Mouse (Mus musculus) intestine, postnatal 0 days (tissue): ENCODE data around the gene Mark3. TPM values are rescaled to one million over a fixed set of nuclear protein-coding genes. Genes with fewer than 3 reads are reported as not detected.

Experiments
- ATAC-seq: fragments of 200-750 bp; cut with Nextera tagmentation; 2 replicates; pipeline ENCODE4 v1.8.0; 2017; ENCODE audit warnings: mild to moderate bottlenecking, moderate TSS enrichment, moderate library complexity
- H3K27ac ChIP-seq: fragments of 300-500 bp; sonication (generic); 2 replicates; pipeline ENCODE4 v1.5.1; 2014; ENCODE audit warnings: mild to moderate bottlenecking, low read depth, low read length, moderate library complexity
- H3K27me3 ChIP-seq: fragments of 300-500 bp; sonication (generic); replicated peaks from 2 replicates; pipeline ENCODE4 v1.6.1; 2014; ENCODE audit warnings: low read length, mixed read lengths; ENCODE audit not compliant: control insufficient read depth, insufficient read depth
- H3K36me3 ChIP-seq: fragments of 300-500 bp; sonication (generic); 2 replicates; pipeline ENCODE4 v1.6.1; 2014; ENCODE audit warnings: mild to moderate bottlenecking, moderate library complexity; ENCODE audit not compliant: control insufficient read depth, insufficient read depth
- H3K4me1 ChIP-seq: fragments of 300-500 bp; sonication (generic); replicated peaks from 2 replicates; pipeline ENCODE4 v1.6.1; 2014; ENCODE audit warnings: antibody characterized with exemption, low read length, mixed read lengths; ENCODE audit not compliant: control insufficient read depth, insufficient read depth
- H3K4me2 ChIP-seq: fragments of 300-500 bp; sonication (generic); replicated peaks from 2 replicates; pipeline ENCODE4 v1.6.1; 2014; ENCODE audit warnings: low read depth, mild to moderate bottlenecking, moderate library complexity
- H3K4me3 ChIP-seq: fragments of 300-500 bp; sonication (generic); 2 replicates; pipeline ENCODE4 v1.5.1; 2014; ENCODE audit warnings: low read depth, low read length
- H3K9ac ChIP-seq: fragments of 300-500 bp; sonication (generic); 2 replicates; pipeline ENCODE4 v1.6.1; 2014; ENCODE audit warnings: mild to moderate bottlenecking, low read depth, low read length
- H3K9me3 ChIP-seq: fragments of 300-500 bp; sonication (generic); 2 replicates; pipeline ENCODE4 v1.6.1; 2016; ENCODE audit warnings: mixed run types; ENCODE audit not compliant: control insufficient read depth
- CTCF ChIP-seq: sonication (generic); IDR thresholded peaks from 2 replicates; pipeline ENCODE4 v1.5.1; 2016; ENCODE audit warnings: low read depth, mild to moderate bottlenecking, control low read depth, antibody characterized with exemption, moderate library complexity
- WGBS: fragments of 180-500 bp; shearing (Covaris S2); extraction: QIAGEN DNeasy Blood & Tissue Kit; methylation state at CpG from one replicate; pipeline ENCODE4 v1.1.7; 2014; 5-methylcytosine and 5-hydroxymethylcytosine counted together
- polyA plus RNA-seq: library from polyadenylated mRNA; unstranded; fragments of >200 nt; fragmentation: Nextera tagmentation; extraction: Ambion mirVana; gene quantifications from 2 replicates; pipeline ENCODE4 v1.2.1, GENCODE M21; 2015

The Mark3 gene
- polyA plus RNA-seq, 1 experiment from 2014 or later = 24.7 TPM

- peak; percentile 61 for ATAC-seq
- TF ChIP-seq CTCF = peak; percentile 99
- no peak overlapping the region for H3K4me3 ChIP-seq
- no peak overlapping the region for H3K9ac ChIP-seq
- H3K4me2 ChIP-seq = peak overlapping the region; percentile 84
- H3K4me1 ChIP-seq = peaks cover 4% of the 10 kb centered on the region
- no peaks in the 10 kb centered on the region for H3K27me3 ChIP-seq
- 15% methylated on average over 8 of the region's 8 CpGs for WGBS
- 0 out of 2 replicates have a peak, but pooled peaks cover 9% of the 10 kb centered on the region for H3K36me3 ChIP-seq
- peak overlapping the region; percentile 63 for H3K27ac ChIP-seq
- H3K9me3 ChIP-seq = no peaks in the 10 kb centered on the region
Measured at GRCm38 (mm10) chr12:111668457-111668912, 94.2 kb downstream of the Mark3 start.

- H3K27me3 ChIP-seq = no peaks in the 10 kb centered on the region
- H3K9me3 ChIP-seq = no peaks in the 10 kb centered on the region
- ATAC-seq = no peak
- TF ChIP-seq CTCF = no peak
- H3K4me2 ChIP-seq = peak overlapping the region; percentile 84
- WGBS = 68% methylated on average over 23 of the region's 23 CpGs
- H3K9ac ChIP-seq = no peak overlapping the region
- H3K4me3 ChIP-seq = peak overlapping the region; percentile 9; the same call in 1 of the 2 replicates
- H3K4me1 ChIP-seq = peaks cover 4% of the 10 kb centered on the region
- H3K36me3 ChIP-seq = 0 out of 2 replicates have a peak, but pooled peaks cover 9% of the 10 kb centered on the region
- H3K27ac ChIP-seq = peak overlapping the region; percentile 63
Measured at GRCm38 (mm10) chr12:111669000-111669788, 94.9 kb downstream of the Mark3 start.

DNA sequence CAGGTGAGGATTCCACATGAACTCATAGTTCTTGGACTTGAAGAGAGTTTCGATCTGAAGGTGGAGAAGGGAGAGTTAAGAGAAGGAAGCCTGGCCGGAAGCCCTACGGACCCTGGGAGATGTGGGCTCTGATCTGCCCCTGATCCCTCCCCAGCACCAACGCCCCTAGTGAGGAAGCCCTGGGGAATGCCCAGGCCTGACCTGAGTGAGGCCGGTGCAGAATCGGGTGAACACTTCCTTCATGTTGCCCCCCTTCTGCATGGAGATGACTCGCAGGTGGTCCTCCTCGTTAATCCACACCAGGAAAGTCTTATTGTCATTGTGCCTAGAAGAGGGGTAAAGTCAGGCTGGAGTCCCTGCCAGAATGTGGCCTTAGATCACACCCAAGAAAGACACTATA, 95.6 kb downstream of the Mark3 start:
- Histone ChIP-seq H3K27ac (no peak overlapping the region), H3K4me3 (peak overlapping the region; percentile 9; the same call in 1 of the 2 replicates), H3K4me1 (peaks cover 4% of the 10 kb centered on the region), H3K27me3 (no peaks in the 10 kb centered on the region), H3K4me2 (peak overlapping the region; percentile 84), H3K36me3 (0 out of 2 replicates have a peak, but pooled peaks cover 9% of the 10 kb centered on the region), H3K9ac (no peak overlapping the region), H3K9me3 (no peaks in the 10 kb centered on the region)
- no peak for ATAC-seq
- 64% methylated on average over 8 of the region's 8 CpGs for WGBS
- TF ChIP-seq CTCF = no peak

GRCm38 (mm10) chr12:111670371-111670971, 96.1 kb downstream of the Mark3 start:
- H3K27me3 ChIP-seq = no peaks in the 10 kb centered on the region
- H3K4me1 ChIP-seq = peaks cover 4% of the 10 kb centered on the region
- H3K4me3 ChIP-seq = peak overlapping the region; percentile 53
- ATAC-seq = no peak
- no peaks in the 10 kb centered on the region for H3K9me3 ChIP-seq
- peak overlapping the region; percentile 84 for H3K4me2 ChIP-seq
- no peak overlapping the region; the same call in 1 of the 2 replicates for H3K27ac ChIP-seq
- 0 out of 2 replicates have a peak, but pooled peaks cover 9% of the 10 kb centered on the region for H3K36me3 ChIP-seq
- no peak for TF ChIP-seq CTCF
- H3K9ac ChIP-seq = peak overlapping the region; percentile 52
- 23% methylated on average over 28 of the region's 29 CpGs for WGBS

- ATAC-seq = no peak
- TF ChIP-seq CTCF = no peak
Measured at GRCm38 (mm10) chr12:111670976-111671375, 96.7 kb downstream of the Mark3 start.

DNA sequence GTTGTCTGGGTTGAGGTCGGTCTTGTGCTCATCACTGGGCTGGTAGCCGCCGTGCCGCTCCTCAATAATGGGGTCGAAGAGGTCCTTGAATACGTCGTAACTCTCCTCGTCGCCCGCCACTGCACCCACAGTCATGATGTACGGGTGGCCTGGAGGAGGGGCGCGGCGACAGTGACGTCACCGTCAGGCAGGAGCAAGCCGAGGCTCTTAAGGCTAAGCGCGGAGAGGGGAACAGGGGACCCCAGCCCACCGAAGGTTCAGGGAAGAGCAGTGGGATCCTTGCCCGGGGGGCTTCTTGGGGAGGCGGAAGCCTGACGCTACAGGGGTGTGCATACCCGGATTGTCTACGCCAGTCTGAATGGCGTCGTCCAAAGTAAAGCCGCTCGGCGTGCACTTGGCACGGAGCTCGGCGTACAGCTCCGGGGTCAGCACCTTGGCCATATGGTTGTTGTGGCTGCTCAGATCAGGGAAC, 97.1 kb downstream of the Mark3 start:
- ATAC-seq = no peak

More at GRCm38 (mm10) chr12:111670976-111671375, 96.7 kb downstream of the Mark3 start:
- no peaks in the 10 kb centered on the region for H3K27me3 ChIP-seq
- peak overlapping the region; percentile 52 for H3K9ac ChIP-seq
- no peak overlapping the region; the same call in 1 of the 2 replicates for H3K27ac ChIP-seq
- H3K9me3 ChIP-seq = no peaks in the 10 kb centered on the region
- H3K4me1 ChIP-seq = peaks cover 4% of the 10 kb centered on the region
- H3K4me3 ChIP-seq = peak overlapping the region; percentile 53
- H3K36me3 ChIP-seq = 0 out of 2 replicates have a peak, but pooled peaks cover 9% of the 10 kb centered on the region
- WGBS = 7% methylated on average over 29 of the region's 35 CpGs
- peak overlapping the region; percentile 84 for H3K4me2 ChIP-seq

More for the DNA sequence above, 97.1 kb downstream of the Mark3 start:
- peaks cover 4% of the 10 kb centered on the region for H3K4me1 ChIP-seq
- no peaks in the 10 kb centered on the region for H3K9me3 ChIP-seq
- 0 out of 2 replicates have a peak, but pooled peaks cover 9% of the 10 kb centered on the region for H3K36me3 ChIP-seq
- H3K4me2 ChIP-seq = peak overlapping the region; percentile 84
- no peak overlapping the region; the same call in 1 of the 2 replicates for H3K27ac ChIP-seq
- peak overlapping the region; percentile 53 for H3K4me3 ChIP-seq
- no peaks in the 10 kb centered on the region for H3K27me3 ChIP-seq
- WGBS = under 1% methylated on average over 34 of the region's 34 CpGs
- no peak for TF ChIP-seq CTCF
- peak overlapping the region; percentile 52 for H3K9ac ChIP-seq
